19 mouse cellular contexts compared by ENCODE assay signal in the genomic region with DNA sequence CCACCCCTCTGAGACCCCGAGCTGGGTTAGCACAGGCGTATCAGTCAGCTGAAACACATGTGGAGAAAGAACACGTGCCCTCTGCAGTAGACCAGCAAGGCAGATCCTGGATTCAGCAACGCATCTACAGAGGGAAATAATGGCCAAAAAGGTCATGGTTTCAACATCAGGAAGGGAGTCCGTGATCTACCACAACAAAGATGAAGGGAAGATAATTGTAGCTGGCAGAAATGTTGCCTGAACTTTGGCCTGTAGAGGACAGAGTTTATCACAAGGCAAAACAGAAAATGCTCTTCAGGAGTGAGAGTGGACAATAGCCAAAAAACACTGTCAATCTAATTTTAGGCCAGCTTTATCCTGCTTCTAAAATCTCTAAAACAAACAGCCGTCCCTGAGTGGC.
A peak's percentile ranks its signal among the peaks of the same experiment; 100 is the strongest.
DNase-seq lines count a peak whose midpoint lies in the region; ATAC-seq and TF ChIP-seq lines count a peak whose summit lies in the region.
"Had no signal": no experiment of that assay in that cellular context is flagged by ENCODE, and none has a peak within 500 bp of the region (broad histone marks: within the 10 kb centered on the region; RNA-seq: fewer than 3 reads in every experiment).

No protein-coding gene starts in this region.

- no peak for TF ChIP-seq EP300 in stomach, postnatal 0 days (optimal IDR thresholded peaks at IDR 0.05)

- no peak overlapping the region for H3K4me3 ChIP-seq in liver, adult 2 months (ENCODE audit: insufficient read depth, low read depth, low read length)
- no peak overlapping the region for H3K4me3 ChIP-seq in liver, embryonic 12.5 days
- no peak overlapping the region for H3K4me3 ChIP-seq in stomach, postnatal 0 days (ENCODE audit: low read depth, low read length)

- ATAC-seq in liver, embryonic 12.5 days: no peak
- ATAC-seq in stomach, postnatal 0 days (ENCODE audit: low FRiP score, low TSS enrichment): no peak
- ATAC-seq: activated CD4-positive, CD25-positive, alpha-beta regulatory T cell, adult 4 months; CD4-positive, CD25-positive, alpha-beta regulatory T cell, adult 4 months; Patski had no signal

- no peaks in the 10 kb centered on the region for H3K9me3 ChIP-seq in liver, embryonic 12.5 days (replicated peaks)
- H3K9me3 ChIP-seq in stomach, postnatal 0 days (ENCODE audit: control insufficient read depth, low read length): no peaks in the 10 kb centered on the region
- H3K9me3 ChIP-seq: G1E had no signal

- 0 out of 2 replicates have a peak overlapping the region, but pooled peaks have one; percentile 6 for H3K27ac ChIP-seq in liver, adult 2 months (replicated peaks; ENCODE audit: insufficient read depth, low read depth, low read length)
- H3K27ac ChIP-seq in liver, embryonic 12.5 days: no peak overlapping the region
- H3K27ac ChIP-seq in stomach, postnatal 0 days (replicated peaks): no peak overlapping the region

- no peak overlapping the region for H3K9ac ChIP-seq in liver, adult 2 months (ENCODE audit: low read depth, low read length)
- no peak overlapping the region for H3K9ac ChIP-seq in liver, embryonic 12.5 days
- no peak overlapping the region for H3K9ac ChIP-seq in stomach, postnatal 0 days (ENCODE audit: low read length)

- no peaks in the 10 kb centered on the region for H3K79me2 ChIP-seq in liver, adult 2 months (ENCODE audit: control insufficient read depth, insufficient read depth, low read length)

- TF ChIP-seq CTCF in liver, adult 2 months (IDR thresholded peaks at IDR 0.05; ENCODE audit: low read depth, low read length): no peak
- no peak for TF ChIP-seq CTCF in stomach, postnatal 0 days (IDR thresholded peaks at IDR 0.05; ENCODE audit: low read depth)

- peak; percentile 100 for DNase-seq in liver, adult 2 months (ENCODE audit: extremely low read depth, low read depth, low spot score)
- peak; percentile 24 for DNase-seq in 416B (ENCODE audit: low read depth)
- DNase-seq in stomach, postnatal 0 days (ENCODE audit: low spot score): no peak
- DNase-seq: adrenal gland, adult 2 months; adrenal gland, adult 8-10 months; adrenal gland, postnatal 10 days; adrenal gland, postnatal 14 days; adrenal gland, postnatal 25 days; adrenal gland, postnatal 36 days; B cell, adult 2 months; cerebellum, adult 11 months; cerebellum, adult 11-12 months; cerebellum, adult 18-20 months; cerebellum, adult 2 months had no signal

- H3K4me1 ChIP-seq in liver, adult 2 months (ENCODE audit: control insufficient read depth, insufficient read depth, low read length): peaks cover 4% of the 10 kb centered on the region; the same call in 1 of the 2 replicates
- no peaks in the 10 kb centered on the region for H3K4me1 ChIP-seq in liver, embryonic 12.5 days
- no peaks in the 10 kb centered on the region for H3K4me1 ChIP-seq in stomach, postnatal 0 days (replicated peaks; ENCODE audit: control insufficient read depth, insufficient read depth)

- H3K36me3 ChIP-seq in liver, adult 2 months (ENCODE audit: control insufficient read depth, insufficient read depth, low read length): no peaks in the 10 kb centered on the region
- H3K36me3 ChIP-seq in liver, embryonic 12.5 days: no peaks in the 10 kb centered on the region
- H3K36me3 ChIP-seq in stomach, postnatal 0 days (ENCODE audit: control insufficient read depth, insufficient read depth, low read length): no peaks in the 10 kb centered on the region
- H3K36me3 ChIP-seq: G1E had no signal

- 24% methylated on average over 6 of the region's 6 CpGs for WGBS in liver, adult 2 months
- 70% methylated on average over 6 of the region's 6 CpGs for WGBS in liver, embryonic 12.5 days (ENCODE audit: insufficient replicate concordance)
- 81% methylated on average over 6 of the region's 6 CpGs for WGBS in stomach, postnatal 0 days

- H3K27me3 ChIP-seq in liver, adult 2 months (ENCODE audit: control insufficient read depth, insufficient read depth, low read length): no peaks in the 10 kb centered on the region
- H3K27me3 ChIP-seq in liver, embryonic 12.5 days (replicated peaks): no peaks in the 10 kb centered on the region
- no peaks in the 10 kb centered on the region for H3K27me3 ChIP-seq in stomach, postnatal 0 days (ENCODE audit: control insufficient read depth, insufficient read depth, low read length)

- TF ChIP-seq POLR2A in liver, adult 2 months (IDR thresholded peaks at IDR 0.05; ENCODE audit: extremely low read depth, insufficient read depth, low read length): no peak

- H3K4me2 ChIP-seq in liver, embryonic 12.5 days: no peak overlapping the region
- no peak overlapping the region for H3K4me2 ChIP-seq in stomach, postnatal 0 days (replicated peaks; ENCODE audit: low read depth)
